Mouse (Mus musculus) erythroblast, embryonic 14.5 days (primary cell): ENCODE measurements around the gene Prima1. TPM values are rescaled to one million over a fixed set of nuclear protein-coding genes. Genes with fewer than 3 reads are reported as not detected.

ENCODE experiments used
- H3K27me3 ChIP-seq: 2 replicates; pipeline ENCODE4 v1.6.1; 2012; ENCODE audit warnings: inconsistent platforms; ENCODE audit not compliant: control insufficient read depth
- H3K36me3 ChIP-seq: 2 replicates; pipeline ENCODE4 v1.6.1; 2012; ENCODE audit warnings: mild to moderate bottlenecking, inconsistent platforms; ENCODE audit not compliant: control insufficient read depth
- H3K4me1 ChIP-seq: 2 replicates; pipeline ENCODE4 v1.6.1; 2012; ENCODE audit warnings: inconsistent platforms; ENCODE audit not compliant: control insufficient read depth
- H3K4me3 ChIP-seq: replicated peaks from 2 replicates; pipeline ENCODE3; 2012; ENCODE audit warnings: moderate library complexity, mild to moderate bottlenecking, inconsistent platforms
- H3K9me3 ChIP-seq: 2 replicates; pipeline ENCODE4 v1.6.1; 2012; ENCODE audit warnings: low read length, inconsistent platforms, mixed read lengths; ENCODE audit not compliant: control insufficient read depth
- GATA1 ChIP-seq: IDR thresholded peaks from 2 replicates; pipeline ENCODE4 v1.6.1; 2012; ENCODE audit warnings: low read length, inconsistent platforms, mixed read lengths
- TAL1 ChIP-seq: IDR thresholded peaks from 3 replicates; pipeline ENCODE4 v1.6.1; 2012; ENCODE audit warnings: low read length, inconsistent platforms, mixed read lengths
- polyA plus RNA-seq: library from polyadenylated mRNA; stranded (reverse); fragments of >175 nt; gene quantifications from 2 replicates; pipeline ENCODE4 v1.2.3, GENCODE M21; 2012

Prima1 gene
- polyA plus RNA-seq, 1 experiment: not detected

- no peaks in the 10 kb centered on the region for H3K27me3 ChIP-seq
- H3K9me3 ChIP-seq: no peaks in the 10 kb centered on the region
- H3K4me1 ChIP-seq: no peaks in the 10 kb centered on the region
- no peaks in the 10 kb centered on the region for H3K36me3 ChIP-seq
- TF ChIP-seq TAL1 (no peak), GATA1 (no peak)
- H3K4me3 ChIP-seq: no peak overlapping the region
Measured at GRCm38 (mm10) chr12:103164101-103165030, 77.6 kb downstream of the Prima1 start.

- no peaks in the 10 kb centered on the region for H3K9me3 ChIP-seq
- H3K4me1 ChIP-seq: no peaks in the 10 kb centered on the region
- TF ChIP-seq GATA1: no peak
- TF ChIP-seq TAL1: no peak
- H3K4me3 ChIP-seq: no peak overlapping the region
- H3K36me3 ChIP-seq: no peaks in the 10 kb centered on the region
- H3K27me3 ChIP-seq: no peaks in the 10 kb centered on the region
Measured at GRCm38 (mm10) chr12:103163596-103163995, 78.4 kb downstream of the Prima1 start.

- no peaks in the 10 kb centered on the region for H3K9me3 ChIP-seq
- H3K4me1 ChIP-seq: no peaks in the 10 kb centered on the region
- H3K27me3 ChIP-seq: no peaks in the 10 kb centered on the region
- TF ChIP-seq GATA1 (no peak), TAL1 (no peak)
- H3K36me3 ChIP-seq: no peaks in the 10 kb centered on the region
- no peak overlapping the region for H3K4me3 ChIP-seq
Measured at GRCm38 (mm10) chr12:103160721-103161120, 81.2 kb downstream of the Prima1 start.

- Histone ChIP-seq H3K4me3 (no peak overlapping the region), H3K9me3 (peaks cover 2% of the 10 kb centered on the region; the same call in 1 of the 2 replicates), H3K4me1 (no peaks in the 10 kb centered on the region), H3K36me3 (no peaks in the 10 kb centered on the region), H3K27me3 (no peaks in the 10 kb centered on the region)
- TF ChIP-seq GATA1 (no peak), TAL1 (no peak)
Measured at GRCm38 (mm10) chr12:103159016-103159415, 82.9 kb downstream of the Prima1 start.

- no peak for TF ChIP-seq TAL1
- TF ChIP-seq GATA1: no peak
- Histone ChIP-seq H3K4me1 (no peaks in the 10 kb centered on the region), H3K4me3 (no peak overlapping the region), H3K27me3 (no peaks in the 10 kb centered on the region), H3K9me3 (peaks cover 2% of the 10 kb centered on the region; the same call in 1 of the 2 replicates), H3K36me3 (no peaks in the 10 kb centered on the region)
Measured at GRCm38 (mm10) chr12:103157129-103157910, 84.6 kb downstream of the Prima1 start.

GRCm38 (mm10) chr12:103155406-103155805 lies 86.5 kb downstream of the Prima1 start:
- Histone ChIP-seq H3K9me3 (peaks cover 2% of the 10 kb centered on the region; the same call in 1 of the 2 replicates), H3K36me3 (no peaks in the 10 kb centered on the region), H3K4me3 (no peak overlapping the region), H3K27me3 (no peaks in the 10 kb centered on the region), H3K4me1 (no peaks in the 10 kb centered on the region)
- TF ChIP-seq GATA1: no peak
- no peak for TF ChIP-seq TAL1

- H3K4me3 ChIP-seq: no peak overlapping the region
- H3K27me3 ChIP-seq: no peaks in the 10 kb centered on the region
- TF ChIP-seq GATA1 (no peak), TAL1 (no peak)
- H3K9me3 ChIP-seq: peaks cover 2% of the 10 kb centered on the region; the same call in 1 of the 2 replicates
- H3K36me3 ChIP-seq: no peaks in the 10 kb centered on the region
- H3K4me1 ChIP-seq: no peaks in the 10 kb centered on the region
Measured at GRCm38 (mm10) chr12:103154927-103155326, 87.0 kb downstream of the Prima1 start.

GRCm38 (mm10) chr12:103150247-103150646 lies 91.7 kb downstream of the Prima1 start:
- H3K4me3 ChIP-seq: no peak overlapping the region
- TF ChIP-seq TAL1 (no peak), GATA1 (no peak)
- no peaks in the 10 kb centered on the region for H3K27me3 ChIP-seq
- H3K36me3 ChIP-seq: no peaks in the 10 kb centered on the region
- no peaks in the 10 kb centered on the region for H3K4me1 ChIP-seq
- H3K9me3 ChIP-seq: peaks cover 2% of the 10 kb centered on the region; the same call in 1 of the 2 replicates

Other genes starting within 250 kb of the Prima1 start
- gene Fam181a, start 68.8 kb upstream of the Prima1 start, polyA plus RNA-seq: not detected in 2 replicates
- gene Asb2, start 113.9 kb upstream of the Prima1 start, polyA plus RNA-seq: 0.14 and 0.16 TPM in 2 replicates
- 1.5 and 1.9 TPM in 2 replicates for gene Otub2, start 146.5 kb upstream of the Prima1 start, polyA plus RNA-seq
- gene 9330161L09Rik, start 165.7 kb upstream of the Prima1 start, polyA plus RNA-seq: not detected in 2 replicates
- 1.9 and 3.5 TPM in 2 replicates for gene Ddx24, start 183.7 kb upstream of the Prima1 start, polyA plus RNA-seq
- gene Ifi27, start 192.1 kb upstream of the Prima1 start, polyA plus RNA-seq: 0.08 TPM in 1 of 2 replicates, not detected in the other
- 0.15 TPM in 1 of 2 replicates, not detected in the other for gene Ifi27l2a, start 201.5 kb upstream of the Prima1 start, polyA plus RNA-seq
- not detected in 2 replicates for gene Ifi27l2b, start 215.1 kb upstream of the Prima1 start, polyA plus RNA-seq